Mouse (Mus musculus) C2C12 (cell line): ENCODE measurements around the gene AI661453.

Source experiments
- CEBPB ChIP-seq: IDR thresholded peaks from one replicate; pipeline ENCODE4 v1.6.1; 2011; ENCODE audit warnings: low read depth, mild to moderate bottlenecking, control low read depth, moderate library complexity
- CTCF ChIP-seq: IDR thresholded peaks from one replicate; pipeline ENCODE4 v1.5.1; 2011; ENCODE audit not compliant: control insufficient read depth, insufficient read depth, insufficient read length
- FOSL1 ChIP-seq: IDR thresholded peaks from one replicate; pipeline ENCODE4 v1.8.0; 2011; ENCODE audit warnings: mild to moderate bottlenecking, low read length; ENCODE audit not compliant: poor library complexity, insufficient read depth, severe bottlenecking
- MAX ChIP-seq: IDR thresholded peaks from one replicate; pipeline ENCODE4 v1.6.1; 2011; ENCODE audit warnings: mild to moderate bottlenecking, control low read depth
- MYOD1 ChIP-seq: IDR thresholded peaks from one replicate; pipeline ENCODE4 v1.6.1; 2011; ENCODE audit warnings: low read depth; ENCODE audit not compliant: control insufficient read depth, insufficient read length
- MYOG ChIP-seq: IDR thresholded peaks from one replicate; pipeline ENCODE4 v1.6.1; 2011; ENCODE audit not compliant: control insufficient read depth, insufficient read length; ENCODE audit errors: extremely low read depth
- USF1 ChIP-seq: IDR thresholded peaks from one replicate; pipeline ENCODE4 v1.6.1; 2011; ENCODE audit warnings: low read depth, mild to moderate bottlenecking, control low read depth, moderate library complexity

GRCm38 (mm10) chr17:47420195-47420594 is 16.2 kb upstream of the AI661453 start:
- TF ChIP-seq CTCF, result no peak
- TF ChIP-seq MYOD1, result no peak
- no peak for TF ChIP-seq FOSL1
- TF ChIP-seq MYOG, result no peak
- TF ChIP-seq USF1, result no peak
- TF ChIP-seq MAX, result no peak
- TF ChIP-seq CEBPB, result no peak
